Mouse (Mus musculus) neural tube, embryonic 14.5 days (tissue): ENCODE results near the gene Trabd2b. TPM values are rescaled to one million over a fixed set of nuclear protein-coding genes. Genes with fewer than 3 reads are reported as not detected.

Source experiments
- ATAC-seq: fragments of 200-750 bp; cut with Nextera tagmentation; 2 replicates; pipeline ENCODE4 v1.8.0; 2017; ENCODE audit warnings: low read depth, mild to moderate bottlenecking, moderate TSS enrichment, moderate library complexity
- H3K27ac ChIP-seq: fragments of 300-500 bp; sonication (generic); 2 replicates; pipeline ENCODE4 v1.5.1; 2014; ENCODE audit warnings: low read depth, mild to moderate bottlenecking, control low read depth, low read length, moderate library complexity, mixed read lengths
- H3K27me3 ChIP-seq: fragments of 300-500 bp; sonication (generic); 2 replicates; pipeline ENCODE4 v1.6.1; 2014; ENCODE audit warnings: low read length; ENCODE audit not compliant: control insufficient read depth, insufficient read depth
- H3K36me3 ChIP-seq: fragments of 300-500 bp; sonication (generic); 2 replicates; pipeline ENCODE4 v1.6.1; 2014; ENCODE audit warnings: low read length, mixed read lengths; ENCODE audit not compliant: control insufficient read depth, insufficient read depth
- H3K4me1 ChIP-seq: fragments of 300-500 bp; sonication (generic); 2 replicates; pipeline ENCODE4 v1.6.1; 2014; ENCODE audit warnings: low read length; ENCODE audit not compliant: control insufficient read depth, insufficient read depth
- H3K4me2 ChIP-seq: fragments of 300-500 bp; sonication (generic); 2 replicates; pipeline ENCODE4 v1.6.1; 2014; ENCODE audit warnings: mild to moderate bottlenecking, low read depth, low read length, control low read depth
- H3K4me3 ChIP-seq: fragments of 300-500 bp; sonication (generic); 2 replicates; pipeline ENCODE4 v1.5.1; 2014; ENCODE audit warnings: low read depth, low read length, control low read depth, mixed read lengths
- H3K9ac ChIP-seq: fragments of 300-500 bp; sonication (generic); replicated peaks from 2 replicates; pipeline ENCODE4 v1.6.1; 2014; ENCODE audit warnings: low read depth, mild to moderate bottlenecking, control low read depth, low read length, mixed read lengths
- H3K9me3 ChIP-seq: fragments of 300-500 bp; sonication (generic); 2 replicates; pipeline ENCODE4 v1.6.1; 2016; ENCODE audit warnings: low read length; ENCODE audit not compliant: control insufficient read depth
- WGBS: fragments of 180-500 bp; shearing (Covaris S2); extraction: QIAGEN DNeasy Blood & Tissue Kit; methylation state at CpG from one replicate; pipeline ENCODE4 v1.1.7; 2014; 5-methylcytosine and 5-hydroxymethylcytosine counted together
- polyA plus RNA-seq: library from polyadenylated mRNA; unstranded; fragments of >200 nt; fragmentation: Nextera tagmentation; extraction: Ambion mirVana; gene quantifications from 2 replicates; pipeline ENCODE4 v1.2.1, GENCODE M21; 2014

Trabd2b gene
- polyA plus RNA-seq, 1 experiment from 2014 or later, result 0.56 TPM

GRCm38 (mm10) chr4:114599121-114599520 lies 192.6 kb downstream of the Trabd2b start:
- Histone ChIP-seq H3K9ac (no peak overlapping the region), H3K9me3 (no peaks in the 10 kb centered on the region)

GRCm38 (mm10) chr4:114601201-114602009 lies 194.9 kb downstream of the Trabd2b start:
- no peaks in the 10 kb centered on the region for H3K9me3 ChIP-seq
- no peaks in the 10 kb centered on the region for H3K27me3 ChIP-seq
- H3K27ac ChIP-seq, result no peak overlapping the region
- ATAC-seq, result no peak
- no peak overlapping the region for H3K9ac ChIP-seq
- H3K4me3 ChIP-seq, result no peak overlapping the region
- 43% methylated on average over 8 of the region's 8 CpGs for WGBS
- no peaks in the 10 kb centered on the region for H3K36me3 ChIP-seq
- no peaks in the 10 kb centered on the region for H3K4me1 ChIP-seq
- no peak overlapping the region for H3K4me2 ChIP-seq

More at GRCm38 (mm10) chr4:114599121-114599520, 192.6 kb downstream of the Trabd2b start:
- Histone ChIP-seq H3K27ac (no peak overlapping the region), H3K27me3 (no peaks in the 10 kb centered on the region), H3K4me3 (no peak overlapping the region), H3K4me1 (no peaks in the 10 kb centered on the region), H3K4me2 (no peak overlapping the region), H3K36me3 (no peaks in the 10 kb centered on the region)
- no peak for ATAC-seq

- no peak for ATAC-seq
These were observed 199.1 kb downstream of the Trabd2b start for GRCm38 (mm10) chr4:114605670-114606069.

GRCm38 (mm10) chr4:114607873-114608272 lies 201.3 kb downstream of the Trabd2b start:
- H3K4me3 ChIP-seq, result no peak overlapping the region
- H3K4me1 ChIP-seq, result no peaks in the 10 kb centered on the region
- H3K27ac ChIP-seq, result no peak overlapping the region
- no peaks in the 10 kb centered on the region for H3K27me3 ChIP-seq
- H3K36me3 ChIP-seq, result no peaks in the 10 kb centered on the region
- no peaks in the 10 kb centered on the region for H3K9me3 ChIP-seq
- no peak overlapping the region for H3K9ac ChIP-seq
- no peak overlapping the region for H3K4me2 ChIP-seq
- 84% methylated on average over 2 of the region's 2 CpGs for WGBS
- ATAC-seq, result no peak

More at GRCm38 (mm10) chr4:114605670-114606069, 199.1 kb downstream of the Trabd2b start:
- Histone ChIP-seq H3K36me3 (no peaks in the 10 kb centered on the region), H3K4me1 (no peaks in the 10 kb centered on the region), H3K4me3 (no peak overlapping the region), H3K9me3 (no peaks in the 10 kb centered on the region), H3K9ac (no peak overlapping the region), H3K4me2 (no peak overlapping the region), H3K27me3 (no peaks in the 10 kb centered on the region), H3K27ac (no peak overlapping the region)
- WGBS, result 63% methylated on average over 3 of the region's 3 CpGs

DNA sequence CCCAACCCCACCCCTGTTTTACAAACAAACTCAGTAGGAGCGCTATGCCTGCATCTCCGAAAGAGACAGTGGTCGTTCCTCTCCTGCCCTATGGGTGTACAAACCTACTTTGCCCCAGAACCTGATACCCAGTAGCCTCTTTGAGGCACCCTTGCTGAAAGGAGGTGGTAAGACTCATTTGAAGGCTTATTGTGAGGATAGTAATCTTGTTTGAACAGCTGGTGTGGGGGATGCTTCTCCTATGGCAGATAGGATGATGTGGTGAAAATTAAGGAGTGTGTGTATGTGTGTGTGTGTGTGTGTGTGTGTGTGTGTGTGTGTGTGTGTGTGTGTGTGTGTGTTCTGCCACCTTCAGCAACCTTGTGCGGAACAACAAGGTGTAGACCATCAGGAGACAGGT lies 202.8 kb downstream of the Trabd2b start:
- no peaks in the 10 kb centered on the region for H3K4me1 ChIP-seq
- WGBS, result 85% methylated on average over 4 of the region's 4 CpGs

DNA sequence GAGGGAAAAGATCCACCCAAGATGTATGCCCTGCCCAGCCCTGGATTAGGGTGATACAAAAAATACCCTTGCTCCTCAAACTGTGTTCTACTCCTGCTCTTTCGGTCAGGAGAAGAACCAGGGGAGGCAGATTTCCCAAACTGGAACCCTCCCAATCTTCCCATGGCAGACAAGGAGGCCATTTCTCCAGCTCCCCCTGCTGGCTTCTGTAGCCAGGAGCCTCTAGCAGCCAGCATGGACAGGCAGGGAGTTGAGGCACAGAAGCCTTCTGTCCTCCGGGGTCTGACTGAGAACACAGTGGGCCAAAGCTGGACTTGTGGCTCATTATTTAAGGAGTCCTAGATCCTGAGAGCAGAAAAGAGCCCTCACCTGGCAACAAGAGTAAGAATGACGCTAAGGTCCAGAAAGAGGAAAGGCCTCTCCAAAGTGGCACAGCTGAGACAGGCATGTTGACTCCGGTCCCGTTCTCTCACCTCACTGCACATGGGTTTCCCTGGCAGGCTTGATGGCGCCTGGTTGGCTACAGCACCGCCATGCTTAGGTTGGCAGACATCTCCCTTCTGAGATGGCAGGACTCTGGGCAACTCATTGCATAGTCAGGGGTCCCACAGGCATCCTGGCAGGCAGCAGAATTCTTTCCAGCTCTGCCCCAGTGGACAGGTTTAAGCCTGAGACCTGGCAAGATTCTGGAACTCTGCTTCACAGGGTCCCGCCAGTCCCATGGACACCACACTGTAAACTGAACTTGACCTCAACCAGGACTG lies 204.8 kb downstream of the Trabd2b start:
- Histone ChIP-seq H3K9ac (no peak overlapping the region), H3K4me1 (no peaks in the 10 kb centered on the region), H3K27me3 (no peaks in the 10 kb centered on the region), H3K27ac (no peak overlapping the region), H3K9me3 (no peaks in the 10 kb centered on the region), H3K36me3 (no peaks in the 10 kb centered on the region), H3K4me3 (no peak overlapping the region), H3K4me2 (no peak overlapping the region)
- ATAC-seq, result no peak
- WGBS, result 78% methylated on average over 8 of the region's 8 CpGs

More for the DNA sequence above, 202.8 kb downstream of the Trabd2b start:
- H3K27ac ChIP-seq, result no peak overlapping the region
- ATAC-seq, result no peak
- H3K9ac ChIP-seq, result no peak overlapping the region
- H3K9me3 ChIP-seq, result no peaks in the 10 kb centered on the region
- no peaks in the 10 kb centered on the region for H3K27me3 ChIP-seq
- no peak overlapping the region for H3K4me2 ChIP-seq
- H3K36me3 ChIP-seq, result no peaks in the 10 kb centered on the region
- H3K4me3 ChIP-seq, result no peak overlapping the region

GRCm38 (mm10) chr4:114612032-114612431 lies 205.5 kb downstream of the Trabd2b start:
- no peaks in the 10 kb centered on the region for H3K9me3 ChIP-seq
- no peak overlapping the region for H3K27ac ChIP-seq
- H3K36me3 ChIP-seq, result no peaks in the 10 kb centered on the region
- no peaks in the 10 kb centered on the region for H3K27me3 ChIP-seq
- H3K9ac ChIP-seq, result no peak overlapping the region
- H3K4me3 ChIP-seq, result no peak overlapping the region
- 88% methylated on average over 5 of the region's 5 CpGs for WGBS
- no peaks in the 10 kb centered on the region for H3K4me1 ChIP-seq
- H3K4me2 ChIP-seq, result no peak overlapping the region
- no peak for ATAC-seq

GRCm38 (mm10) chr4:114612827-114613226 lies 206.3 kb downstream of the Trabd2b start:
- no peaks in the 10 kb centered on the region for H3K9me3 ChIP-seq

GRCm38 (mm10) chr4:114614086-114614485 lies 207.6 kb downstream of the Trabd2b start:
- H3K27me3 ChIP-seq, result no peaks in the 10 kb centered on the region
- H3K27ac ChIP-seq, result no peak overlapping the region
- no peaks in the 10 kb centered on the region for H3K4me1 ChIP-seq
- no peaks in the 10 kb centered on the region for H3K9me3 ChIP-seq
- H3K36me3 ChIP-seq, result no peaks in the 10 kb centered on the region
- H3K4me3 ChIP-seq, result no peak overlapping the region
- no peak overlapping the region for H3K9ac ChIP-seq
- no peak for ATAC-seq
- no peak overlapping the region for H3K4me2 ChIP-seq
- 56% methylated on average over 1 of the region's 1 CpGs for WGBS

More at GRCm38 (mm10) chr4:114612827-114613226, 206.3 kb downstream of the Trabd2b start:
- Histone ChIP-seq H3K36me3 (no peaks in the 10 kb centered on the region), H3K9ac (no peak overlapping the region), H3K4me2 (no peak overlapping the region), H3K4me3 (no peak overlapping the region), H3K4me1 (no peaks in the 10 kb centered on the region), H3K27me3 (no peaks in the 10 kb centered on the region), H3K27ac (no peak overlapping the region)
- no peak for ATAC-seq
- 92% methylated on average over 4 of the region's 4 CpGs for WGBS
